In genomic region chr11:97884601-97885185, GRCm38 (mm10) we compare ENCODE assay signal across 8 mouse cellular contexts. TPM values are rescaled to one million over a fixed set of nuclear protein-coding genes. Genes with fewer than 3 reads are reported as not detected.
A peak's percentile ranks its signal among the peaks of the same experiment; 100 is the strongest.
DNase-seq lines count a peak whose midpoint lies in the region; ATAC-seq and TF ChIP-seq lines count a peak whose summit lies in the region.

No protein-coding gene starts in this region.

- peak overlapping the region; percentile 75 for H3K4me2 ChIP-seq in heart, embryonic 14.5 days (ENCODE audit: low read length)
- peak overlapping the region; percentile 84 for H3K4me2 ChIP-seq in heart, embryonic 16.5 days (ENCODE audit: low read depth, low read length)

- 24% methylated on average over 7 of the region's 7 CpGs for WGBS in heart, embryonic 14.5 days
- 21% methylated on average over 7 of the region's 7 CpGs for WGBS in heart, embryonic 16.5 days
- 32% methylated on average over 7 of the region's 7 CpGs for WGBS in macrophage (ENCODE audit: missing documents)

- H3K27ac ChIP-seq in heart, embryonic 14.5 days (replicated peaks in 1 of 2; ENCODE audit: control insufficient read depth in 1 of 2, insufficient read depth in 1 of 2, low read depth in 2 of 2, low read length in 2 of 2), result peak overlapping the region; percentile 73 to 84
- peak overlapping the region; percentile 88 for H3K27ac ChIP-seq in heart, embryonic 16.5 days (ENCODE audit: low read length)
- H3K27ac ChIP-seq in macrophage, result peak overlapping the region; percentile 92

- DNase-seq in heart, postnatal 14 days, result no peak
- no peak for DNase-seq in G1E (ENCODE audit: low spot score)
- no peak for DNase-seq in urinary bladder, postnatal 4 days (ENCODE audit: low spot score in 2 of 2)
- no peak for DNase-seq in layer of hippocampus, adult 8-10 months (ENCODE audit: low spot score in 2 of 2)
- no peak for DNase-seq in layer of hippocampus, postnatal 36 days

- peak overlapping the region; percentile 62 to 65 for H3K4me3 ChIP-seq in heart, embryonic 14.5 days (ENCODE audit: control insufficient read depth in 1 of 2, insufficient read depth in 1 of 2, low read depth in 1 of 2, low read length in 2 of 2)
- H3K4me3 ChIP-seq in G1E (ENCODE audit: low read depth, low read length) (peak overlapping the region; percentile 72), macrophage (ENCODE audit: inconsistent target) (peak overlapping the region; percentile 74)
- peak overlapping the region; percentile 83 for H3K4me3 ChIP-seq in heart, embryonic 16.5 days (ENCODE audit: low read length)

- H3K9ac ChIP-seq in heart, embryonic 14.5 days (ENCODE audit: low read length), result peak overlapping the region; percentile 68
- peak overlapping the region; percentile 66 for H3K9ac ChIP-seq in heart, embryonic 16.5 days (ENCODE audit: low read length)

- H3K79me2 ChIP-seq in macrophage (ENCODE audit: inconsistent target), result no peaks in the 10 kb centered on the region

- no peaks in the 10 kb centered on the region for H3K27me3 ChIP-seq in heart, embryonic 14.5 days (ENCODE audit: control insufficient read depth, insufficient read depth, low read length)
- no peaks in the 10 kb centered on the region for H3K27me3 ChIP-seq in G1E (ENCODE audit: insufficient read depth, low read length)
- H3K27me3 ChIP-seq in heart, embryonic 16.5 days (ENCODE audit: control insufficient read depth, insufficient read depth, low read length), result no peaks in the 10 kb centered on the region

- peaks cover 5% of the 10 kb centered on the region; the same call in 1 of the 2 replicates for H3K9me3 ChIP-seq in heart, embryonic 14.5 days (ENCODE audit: control insufficient read depth, low read length)
- peaks cover 4% of the 10 kb centered on the region for H3K9me3 ChIP-seq in G1E (replicated peaks)
- no peaks in the 10 kb centered on the region for H3K9me3 ChIP-seq in heart, embryonic 16.5 days (replicated peaks; ENCODE audit: control insufficient read depth, low read length)

- H3K4me1 ChIP-seq in heart, embryonic 14.5 days (ENCODE audit: control insufficient read depth in 2 of 2, insufficient read depth in 2 of 2, low read length in 2 of 2), result no peaks in the 10 kb centered on the region
- peaks cover 19% of the 10 kb centered on the region for H3K4me1 ChIP-seq in G1E (ENCODE audit: insufficient read depth, low read depth, low read length)
- H3K4me1 ChIP-seq in heart, embryonic 16.5 days (ENCODE audit: control insufficient read depth, insufficient read depth, low read length), result no peaks in the 10 kb centered on the region

- ATAC-seq in heart, embryonic 14.5 days (ENCODE audit: insufficient number of reproducible peaks, insufficient read depth, low FRiP score, low read depth), result no peak
- no peak for ATAC-seq in G1E (ENCODE audit: extremely low read depth, insufficient number of reproducible peaks, low FRiP score, poor library complexity, severe bottlenecking)
- ATAC-seq in heart, embryonic 16.5 days (replicated peaks; ENCODE audit: extremely low read depth, insufficient read depth, low FRiP score), result no peak

- intact Hi-C loops in heart, postnatal 14 days (cut with DNase I), result no loop called here

- no peak for TF ChIP-seq CTCF in G1E (IDR thresholded peaks at IDR 0.05; ENCODE audit: low read depth, low read length)

- H3K36me3 ChIP-seq in heart, embryonic 14.5 days (ENCODE audit: control insufficient read depth, insufficient read depth, low read length), result no peaks in the 10 kb centered on the region
- H3K36me3 ChIP-seq in G1E (replicated peaks) (peaks cover 3% of the 10 kb centered on the region), macrophage (ENCODE audit: inconsistent target) (no peaks in the 10 kb centered on the region)
- no peaks in the 10 kb centered on the region for H3K36me3 ChIP-seq in heart, embryonic 16.5 days (ENCODE audit: control insufficient read depth, insufficient read depth)

RNA-seq across cellular contexts. Expression of gene Fbxo47, which starts 0.7 kb away (rescaled TPM):
- polyA plus RNA-seq in heart, embryonic 14.5 days (2014; fragmentation: Nextera tagmentation; extraction: Ambion mirVana), result 1.2 and 1.5 TPM in 2 replicates
- under 1 TPM; 0.17 to 0.37 TPM for total RNA-seq in heart, postnatal 14 days (2021)
- total RNA-seq in G1E (2014; fragmentation: Nextera tagmentation) (0.58 and 1.9 TPM in 2 replicates), G1E (2017) (0.55 and 0.70 TPM in 2 replicates)
- polyA plus RNA-seq in G1E (2012) (not detected in 2 replicates), macrophage (2018) (0.14 to 0.69 TPM (median 0.51 TPM) in 3 replicates)
- 0.65 and 0.97 TPM in 2 replicates for polyA plus RNA-seq in heart, embryonic 16.5 days (2015; fragmentation: Nextera tagmentation; extraction: Ambion mirVana)
- 1 to 10 TPM in 1 of 26 experiments, under 1 TPM in 9, not detected in 16; 0.33 to 1.4 (median 0.46) TPM for total RNA-seq in macrophage (2018; cell fraction: chromatin; rRNA removed)
- under 1 TPM; 0.38 to 0.92 (median 0.59) TPM for total RNA-seq in macrophage (2018; cell fraction: cytosol; rRNA removed)
- 1 to 10 TPM in 2 of 26 experiments, under 1 TPM in 14, not detected in 10; 0.18 to 1.9 (median 0.54) TPM for total RNA-seq in macrophage (2018; cell fraction: nucleus; rRNA removed)
- total RNA-seq in layer of hippocampus, adult 8-10 months (2022), result 1 to 10 TPM; 1.9 to 4.6 (median 2.4) TPM
- total RNA-seq in layer of hippocampus, postnatal 36 days (2021), result 1 to 10 TPM; 1.5 to 2.1 TPM

RNA-seq across cellular contexts. Expression of gene B230217C12Rik, which starts 44.1 kb away (rescaled TPM):
- polyA plus RNA-seq in heart, embryonic 14.5 days (2014; fragmentation: Nextera tagmentation; extraction: Ambion mirVana), result 4.2 and 5.5 TPM in 2 replicates
- 1 to 10 TPM in 1 of 2 experiments, under 1 TPM in 1; 0.95 to 1.1 TPM for total RNA-seq in heart, postnatal 14 days (2021)
- total RNA-seq in G1E (2014; fragmentation: Nextera tagmentation) (not detected in 2 replicates), G1E (2017) (0.16 TPM in 1 of 2 replicates, not detected in the other)
- polyA plus RNA-seq in G1E (2012) (not detected in 2 replicates), macrophage (2018) (0.68 to 1.1 TPM (median 0.72 TPM) in 3 replicates)
- 2.5 and 3.2 TPM in 2 replicates for polyA plus RNA-seq in heart, embryonic 16.5 days (2015; fragmentation: Nextera tagmentation; extraction: Ambion mirVana)
- total RNA-seq in macrophage (2018; cell fraction: chromatin; rRNA removed), result 1 to 10 TPM in 5 of 26 experiments, under 1 TPM in 9, not detected in 12; 0.37 to 2.5 (median 0.74) TPM
- 1 to 10 TPM in 7 of 26 experiments, under 1 TPM in 19; 0.44 to 1.3 (median 0.86) TPM for total RNA-seq in macrophage (2018; cell fraction: cytosol; rRNA removed)
- total RNA-seq in macrophage (2018; cell fraction: nucleus; rRNA removed), result 1 to 10 TPM in 6 of 26 experiments, under 1 TPM in 13, not detected in 7; 0.23 to 3.6 (median 0.78) TPM
- total RNA-seq in layer of hippocampus, adult 8-10 months (2022), result 10 to 100 TPM; 58.6 to 70.2 (median 68.1) TPM
- 10 to 100 TPM; 67.5 to 68.4 TPM for total RNA-seq in layer of hippocampus, postnatal 36 days (2021)

Comparison
In these comparisons a context has a peak if more than half of its experiments do, and no peak if none do; other contexts are left out.
1. RNA of gene B230217C12Rik, which starts 44.1 kb away (total RNA-seq): 58.6 to 70.2 TPM in layer of hippocampus, adult 8-10 months and 67.5 to 68.4 TPM in layer of hippocampus, postnatal 36 days; 0.95 to 1.1 TPM in heart, postnatal 14 days and 0.16 TPM in G1E; every median in the first group is over 10 times any median in the second.
2. Peak in every context shown above with its lines, with median percentiles within 50 percentile points of each other: H3K27ac ChIP-seq and H3K4me3 ChIP-seq.